Mouse (Mus musculus): ENCODE measurements around the gene Fut11.

DNA sequence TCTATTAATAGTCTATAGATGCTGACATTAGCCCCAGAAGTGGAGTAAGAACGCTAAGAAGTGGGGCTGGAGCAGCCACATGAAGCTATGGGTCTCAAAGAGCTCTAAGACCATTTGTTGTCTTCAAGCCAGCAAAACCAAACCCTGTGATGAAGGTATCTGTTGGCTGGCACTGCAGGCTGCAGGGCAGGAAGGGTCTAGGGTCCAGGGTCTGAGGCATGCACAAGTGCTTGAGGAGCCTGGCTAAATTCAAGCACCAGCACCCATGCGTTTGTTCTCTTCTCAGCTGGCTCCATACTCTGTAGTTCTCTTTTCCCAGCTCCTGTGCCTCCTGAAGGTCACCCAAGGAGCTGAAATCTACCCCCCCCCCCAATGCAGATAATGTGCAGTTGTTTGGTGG, 40.3 kb downstream of the Fut11 start:
- TF ChIP-seq NELFE (IDR thresholded peaks at IDR 0.05; ENCODE audit: low read depth, low read length) (no peak), POLR2A (IDR thresholded peaks at IDR 0.05; ENCODE audit: control insufficient read depth in 1 of 2, insufficient read depth in 1 of 2, low read depth in 1 of 2, low read length in 2 of 2, poor library complexity in 1 of 2) (no peak), GATA1 (IDR thresholded peaks at IDR 0.05; ENCODE audit: low read depth, low read length) (no peak), MXI1 (IDR thresholded peaks at IDR 0.05; ENCODE audit: low read depth, low read length) (no peak), CTCF (IDR thresholded peaks at IDR 0.05 in 2 of 3, conservative IDR thresholded peaks at IDR 0.05 in 1 of 3; ENCODE audit: control insufficient read depth in 1 of 3, insufficient read depth in 1 of 3, low read depth in 2 of 3, low read length in 3 of 3, poor library complexity in 1 of 3, severe bottlenecking in 1 of 3) (no peak), TCF12 (IDR thresholded peaks at IDR 0.05; ENCODE audit: low read depth, low read length) (no peak), SMC3 (IDR thresholded peaks at IDR 0.05; ENCODE audit: low read depth, low read length) (no peak), USF2 (IDR thresholded peaks at IDR 0.05; ENCODE audit: borderline replicate concordance in 1 of 2, insufficient read depth in 1 of 2, low read depth in 1 of 2, low read length in 2 of 2) (no peak), JUND (IDR thresholded peaks at IDR 0.05; ENCODE audit: low read depth, low read length) (no peak), MAX (IDR thresholded peaks at IDR 0.05; ENCODE audit: low read length) (no peak), ZKSCAN1 (IDR thresholded peaks at IDR 0.05; ENCODE audit: low read depth, low read length) (no peak), EP300 (IDR thresholded peaks at IDR 0.05; ENCODE audit: low read depth in 1 of 2, low read length in 2 of 2) (no peak)

All from MEL (cell line).